Mouse (Mus musculus) megakaryocyte, adult 5-6 weeks (primary cell): Measurements from ENCODE around the gene Pmel. TPM values are rescaled to one million over a fixed set of nuclear protein-coding genes. Genes with fewer than 3 reads are reported as not detected.
A peak's percentile ranks its signal among the peaks of the same experiment; 100 is the strongest.

ENCODE experiments used
- ATAC-seq: 2 replicates; pipeline ENCODE4 v1.8.0; 2016; ENCODE audit warnings: mild to moderate bottlenecking, inconsistent platforms; ENCODE audit not compliant: poor library complexity, severe bottlenecking
- total RNA-seq, 2 experiments: library from RNA; stranded (forward) in 1 of 2; stranded (reverse) in 1 of 2; fragments of 153-499, 151-499 nt in 1 of 2; fragments of 221-1000, 200-1000 nt in 1 of 2; gene quantifications; 2 replicates each; pipeline versions ENCODE4 v1.2.3 to v1.2.4; 2015 to 2017

Gene Pmel
- 0.16 and 0.57 TPM in 2 replicates for total RNA-seq (2015)
- 0.07 and 0.73 TPM in 2 replicates for total RNA-seq (2017)

- ATAC-seq, result peak; percentile 13
These were observed at the start of gene Pmel for GRCm38 (mm10) chr10:128703895-128704294. Gene Pmel, plus strand, starts transcription at chr10:128704195.

DNA sequence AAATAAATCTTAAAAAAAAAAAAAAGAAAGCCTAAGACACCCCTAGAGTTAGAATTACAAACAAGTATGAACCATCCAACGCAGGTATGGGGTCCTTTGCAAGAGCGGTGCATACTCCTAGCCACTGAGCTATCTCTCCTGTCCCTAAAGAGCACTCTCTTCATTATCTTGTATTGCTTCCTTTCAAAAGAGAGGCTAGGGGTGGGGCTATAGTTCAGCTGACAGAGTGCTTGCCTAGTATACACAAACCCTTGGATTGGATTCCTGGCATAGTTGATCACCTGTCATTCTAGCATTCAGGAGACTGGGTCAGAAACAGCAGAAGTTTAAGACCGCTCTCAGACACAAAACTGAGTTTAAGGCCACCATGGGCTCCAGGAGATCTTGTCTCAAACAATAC, 48.7 kb upstream of the Pmel start:
- ATAC-seq, result no peak

DNA sequence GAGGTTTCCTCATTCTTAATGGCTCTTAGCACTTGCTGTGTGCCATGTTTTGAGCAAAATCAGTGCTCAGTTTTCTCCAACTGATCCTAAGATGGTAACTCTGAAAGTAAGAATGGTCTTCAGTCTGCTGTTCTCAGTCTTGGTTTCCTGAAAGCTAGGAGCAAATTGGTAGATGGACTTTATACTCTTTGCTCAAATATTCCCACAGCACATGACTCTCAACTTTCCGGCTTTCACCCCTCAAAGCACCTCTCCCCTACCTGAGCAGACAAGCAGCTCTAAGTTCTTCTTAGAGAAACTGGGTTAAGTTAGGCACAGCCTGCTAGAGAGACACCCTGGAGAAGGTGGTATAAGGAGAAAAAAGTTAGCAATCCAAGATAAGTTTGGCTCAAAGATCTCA, 47.3 kb upstream of the Pmel start:
- no peak for ATAC-seq

DNA sequence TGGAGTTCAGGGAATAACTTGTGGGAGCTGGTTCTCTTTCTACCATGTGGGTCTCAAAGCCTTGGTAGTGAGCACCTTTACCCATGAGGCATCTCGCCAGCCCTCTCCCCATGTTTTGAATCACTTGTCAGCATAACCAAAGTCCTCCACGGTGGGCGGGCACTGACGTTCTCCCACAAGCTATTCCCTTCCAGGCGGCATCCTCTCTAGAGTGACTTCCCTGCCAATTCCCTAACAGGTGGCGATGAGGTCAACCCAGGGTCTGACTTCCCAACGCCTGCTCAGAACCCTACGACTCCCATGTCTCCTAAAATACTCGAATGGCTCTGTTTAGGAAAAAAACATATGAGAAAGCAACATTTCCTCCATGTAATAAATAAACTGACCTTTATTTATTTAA, 46.2 kb upstream of the Pmel start:
- no peak for ATAC-seq

- ATAC-seq, result no peak
These were observed 44.5 kb upstream of the Pmel start for GRCm38 (mm10) chr10:128659490-128659889.

DNA sequence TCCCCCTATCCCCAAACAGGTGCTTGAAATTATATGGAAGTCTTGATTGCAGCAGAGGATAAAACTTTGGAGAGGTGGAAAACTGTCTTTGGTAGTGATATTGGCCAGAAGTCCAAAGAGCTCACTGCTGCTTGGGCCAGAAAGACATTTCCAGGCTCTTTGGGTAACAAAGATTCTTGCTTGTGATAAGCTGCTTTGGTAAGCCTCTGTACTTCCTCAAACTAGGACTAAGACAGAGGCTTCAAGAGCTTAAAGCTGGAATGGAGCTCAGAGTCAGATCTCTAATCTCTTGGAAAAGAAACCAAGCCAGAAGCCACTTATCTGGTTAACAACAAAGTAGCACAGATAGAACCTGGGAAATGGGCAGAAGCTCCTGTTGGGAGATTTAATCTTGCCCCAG, 41.5 kb upstream of the Pmel start:
- ATAC-seq, result peak; percentile 36; the same call in 1 of the 2 replicates

DNA sequence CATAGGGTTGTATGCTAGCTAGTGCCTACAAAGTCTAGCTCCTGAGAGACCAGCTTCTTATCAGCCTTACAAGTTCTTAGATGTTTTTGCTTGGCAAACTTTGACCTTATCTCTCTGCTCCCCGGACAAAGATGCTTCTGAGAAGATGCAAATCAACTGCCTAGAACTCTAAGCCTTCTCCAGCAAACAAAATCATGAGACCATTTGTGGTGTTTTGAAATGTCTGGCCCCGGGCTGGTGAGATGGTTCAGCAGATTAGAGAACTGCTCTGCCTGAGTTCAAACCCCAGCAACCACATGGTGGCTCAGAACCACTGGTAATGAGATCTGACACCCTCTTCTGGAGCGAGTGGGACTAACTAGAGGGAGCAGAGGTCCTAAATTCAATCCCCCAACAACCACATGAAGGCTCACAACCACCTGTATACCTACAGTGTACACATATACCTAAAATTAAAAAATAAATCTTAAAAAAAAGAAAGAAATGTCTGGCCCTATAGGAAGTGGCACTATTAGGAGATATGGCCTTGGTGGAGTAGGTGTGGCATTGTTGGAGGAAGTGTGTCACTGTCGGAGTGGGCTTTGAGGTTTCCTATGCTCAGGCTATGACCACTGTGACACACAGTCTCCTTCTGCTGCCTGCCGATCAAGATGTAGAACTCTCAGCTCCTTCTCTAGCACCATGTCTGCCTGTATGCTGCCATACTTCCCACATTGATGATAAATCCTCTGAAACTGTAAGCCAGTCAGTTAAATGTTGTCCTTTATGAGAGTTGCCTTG, 40.4 kb upstream of the Pmel start:
- peak; percentile 41 for ATAC-seq

DNA sequence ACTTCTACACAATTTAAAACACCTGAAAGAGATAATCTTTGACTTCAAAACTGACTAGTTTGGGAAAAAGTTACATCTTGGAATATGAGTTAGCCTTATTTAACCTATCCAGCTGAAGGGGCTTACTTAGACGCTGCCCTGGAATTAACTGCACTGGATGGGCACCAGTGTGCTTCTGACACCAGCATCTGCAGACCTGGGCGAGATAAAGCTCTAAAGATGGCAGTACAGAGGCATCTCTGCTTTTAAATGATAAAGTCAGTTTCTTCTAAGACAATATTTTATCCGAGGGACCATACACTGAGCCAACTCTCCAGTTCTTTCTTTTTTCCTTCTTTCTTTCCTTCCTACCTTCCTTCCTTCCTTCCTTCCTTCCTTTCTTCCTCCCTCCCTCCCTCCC, 39.2 kb upstream of the Pmel start:
- no peak for ATAC-seq

- no peak for ATAC-seq
These were observed 38.7 kb upstream of the Pmel start for GRCm38 (mm10) chr10:128665307-128665706.

DNA sequence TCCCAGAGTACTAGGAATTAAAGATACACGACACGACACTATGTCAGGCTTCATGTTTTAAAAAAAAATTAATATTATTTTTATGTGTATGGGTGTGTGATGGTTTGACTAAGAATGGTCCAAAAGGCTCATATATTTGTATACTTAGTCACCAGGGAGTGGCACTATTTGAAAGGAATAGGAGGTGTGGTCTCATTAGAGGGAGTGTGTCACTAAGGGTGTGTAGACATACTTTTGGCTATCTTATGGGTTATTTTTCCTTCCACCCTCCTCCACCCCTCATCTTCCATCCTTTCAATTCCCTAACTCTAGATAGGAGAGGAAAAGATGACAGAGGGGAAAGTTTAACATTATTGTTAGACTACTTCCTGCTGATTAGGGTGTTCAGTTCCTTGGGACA, 38.2 kb upstream of the Pmel start:
- ATAC-seq, result no peak

DNA sequence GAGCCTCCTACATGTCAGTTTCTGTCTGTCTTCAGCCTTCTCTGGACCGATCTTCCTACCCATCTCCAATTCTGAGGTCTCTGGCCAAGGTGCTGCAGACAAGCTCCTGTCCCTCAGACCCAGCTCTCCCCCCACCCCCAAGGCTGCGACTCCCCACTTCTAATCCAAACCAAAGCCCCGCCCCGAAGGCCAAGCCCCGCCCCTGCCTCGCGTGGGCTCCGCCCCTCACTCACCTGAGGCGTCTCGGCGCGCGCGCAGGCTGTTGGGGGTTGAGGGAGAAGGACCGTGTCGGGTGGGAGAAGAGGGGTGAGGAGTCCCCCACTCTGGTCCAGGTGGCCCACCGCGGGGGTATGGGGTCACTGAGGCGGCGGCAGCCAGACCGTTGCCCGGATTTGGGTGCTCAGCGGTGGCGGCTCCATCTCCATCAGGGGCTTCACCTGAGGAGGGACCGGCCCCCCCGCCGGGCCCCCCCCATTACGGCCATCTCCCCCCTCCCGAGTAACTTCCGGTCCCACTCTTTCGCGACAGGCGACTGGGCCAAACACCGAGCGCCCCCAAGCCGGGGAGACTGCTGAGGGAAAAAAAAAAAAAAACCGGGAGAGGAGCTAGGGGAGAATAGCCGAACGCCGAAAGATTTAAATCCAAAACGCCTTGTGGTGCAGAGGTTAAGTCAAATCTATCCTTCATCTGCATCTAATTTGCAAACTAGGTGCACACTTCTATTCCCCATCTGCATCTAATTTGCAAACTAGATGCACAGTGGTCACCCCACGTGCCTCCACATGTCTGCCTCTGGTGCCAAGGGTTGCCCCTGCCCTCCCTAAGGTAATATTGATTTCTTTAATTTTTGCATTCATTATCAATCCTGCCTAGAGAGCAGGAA, 35.0 kb upstream of the Pmel start:
- ATAC-seq, result 0 out of 2 replicates have a peak, but pooled peaks have one; percentile 6

- ATAC-seq, result no peak
These were observed 32.8 kb upstream of the Pmel start for GRCm38 (mm10) chr10:128671148-128671547.

DNA sequence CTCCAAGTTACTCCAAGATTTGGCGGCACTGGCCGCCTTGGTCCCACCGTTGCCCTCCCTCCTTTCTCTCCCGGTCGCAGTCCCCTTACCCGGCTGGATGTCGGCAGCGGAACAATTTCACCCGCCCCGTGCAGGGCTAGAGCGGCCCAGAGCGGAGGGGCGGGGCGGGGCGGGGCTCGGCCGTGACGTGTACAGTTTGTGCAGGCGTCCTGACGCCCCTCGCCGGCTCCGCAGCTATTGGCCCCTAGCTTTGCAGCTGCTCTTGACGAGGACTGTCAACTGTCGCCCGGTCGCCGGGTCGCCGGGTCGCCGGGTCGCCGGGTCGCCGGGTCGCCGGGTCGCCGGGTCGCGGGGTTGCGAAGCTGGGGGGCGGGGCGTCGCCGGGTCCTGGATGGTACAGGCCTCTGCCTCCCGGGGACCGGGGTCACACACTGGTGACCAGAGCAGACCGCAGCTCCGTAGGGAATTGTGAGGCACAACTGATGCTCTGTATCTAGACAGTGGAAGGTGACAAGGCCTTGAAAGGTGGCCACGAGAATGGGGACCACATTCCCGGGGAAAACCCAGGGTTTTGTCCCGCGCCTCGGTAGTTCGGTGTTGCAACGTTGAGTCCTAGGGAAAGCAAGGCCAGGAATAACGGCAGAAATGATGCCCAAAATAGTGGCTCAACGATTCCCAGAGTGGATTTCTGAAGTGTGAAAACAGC, 30.1 kb upstream of the Pmel start, which contains the start of gene Suox:
Suox (minus strand) TSS at position 311 of the 706 bp plus-strand sequence.
- peak; percentile 85 for ATAC-seq

DNA sequence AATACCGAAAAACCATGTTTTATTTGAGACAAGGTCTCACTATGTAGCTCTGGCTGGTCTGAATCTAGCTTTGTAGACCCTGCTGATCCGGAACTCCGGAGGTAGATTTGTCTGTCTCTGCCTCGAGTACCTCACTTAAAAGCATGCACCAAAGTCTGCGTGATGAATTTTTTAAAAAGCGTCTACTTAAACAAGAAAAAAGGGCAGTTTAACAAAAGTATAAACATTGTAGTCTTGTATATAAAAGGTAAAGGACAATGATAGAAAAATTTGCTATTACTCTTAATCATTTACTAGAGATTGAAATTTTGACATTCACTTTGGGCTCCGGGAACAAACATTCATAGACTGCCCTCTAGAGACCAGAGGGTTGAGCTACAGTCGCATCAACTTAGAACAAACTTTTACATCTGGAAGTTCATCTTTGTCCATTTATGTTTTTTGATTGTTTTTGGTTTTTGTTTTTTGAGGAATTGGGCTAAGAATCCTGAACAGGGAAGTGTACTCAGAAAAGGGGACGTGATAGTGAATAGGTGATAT, 29.5 kb upstream of the Pmel start:
- ATAC-seq, result peak; percentile 58

GRCm38 (mm10) chr10:128695411-128695991, 8.5 kb upstream of the Pmel start:
- ATAC-seq, result peak; percentile 33

DNA sequence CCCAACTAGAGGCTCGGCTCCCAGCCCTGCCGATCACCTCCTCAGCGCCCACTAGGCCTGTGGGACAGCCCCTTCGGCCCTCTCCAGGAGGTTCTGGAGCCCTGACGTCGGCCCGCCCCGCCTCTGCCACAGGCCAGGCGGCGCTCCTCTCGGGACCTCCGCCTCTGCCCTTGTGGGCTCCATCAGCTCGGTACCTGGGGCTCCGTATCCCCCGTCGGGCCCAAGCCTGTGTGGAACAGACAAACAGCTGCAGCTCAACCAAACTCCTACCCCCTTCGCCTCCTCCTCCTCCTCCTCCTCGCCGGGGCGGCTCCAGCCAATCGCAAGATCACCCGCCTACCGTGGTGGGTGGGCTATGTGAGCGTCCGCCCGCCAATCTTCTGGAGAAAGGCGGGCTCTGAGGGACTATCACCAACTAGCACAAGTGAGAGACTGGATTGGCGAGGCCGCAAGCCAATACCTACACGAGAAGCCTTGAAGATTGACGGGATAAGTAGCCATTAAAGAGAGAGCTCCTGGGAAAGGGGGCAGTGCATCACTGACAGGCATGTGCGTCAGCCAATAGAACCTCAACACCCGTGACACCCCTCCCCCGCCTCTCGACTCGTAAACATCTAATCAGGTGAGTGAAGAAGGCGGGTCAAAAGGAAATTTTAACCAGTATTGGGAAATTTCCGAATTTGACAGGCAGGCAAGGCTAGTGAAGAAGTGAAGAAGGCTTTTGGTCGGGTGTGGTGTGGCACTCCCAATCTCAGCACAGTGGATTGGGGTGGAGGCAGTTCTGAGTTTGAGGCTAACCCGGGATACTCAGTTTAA, 7.8 kb upstream of the Pmel start, which contains the start of gene Rab5b:
Rab5b (minus strand) TSS at position 273 of the 816 bp plus-strand sequence.
- peak; percentile 88 for ATAC-seq

DNA sequence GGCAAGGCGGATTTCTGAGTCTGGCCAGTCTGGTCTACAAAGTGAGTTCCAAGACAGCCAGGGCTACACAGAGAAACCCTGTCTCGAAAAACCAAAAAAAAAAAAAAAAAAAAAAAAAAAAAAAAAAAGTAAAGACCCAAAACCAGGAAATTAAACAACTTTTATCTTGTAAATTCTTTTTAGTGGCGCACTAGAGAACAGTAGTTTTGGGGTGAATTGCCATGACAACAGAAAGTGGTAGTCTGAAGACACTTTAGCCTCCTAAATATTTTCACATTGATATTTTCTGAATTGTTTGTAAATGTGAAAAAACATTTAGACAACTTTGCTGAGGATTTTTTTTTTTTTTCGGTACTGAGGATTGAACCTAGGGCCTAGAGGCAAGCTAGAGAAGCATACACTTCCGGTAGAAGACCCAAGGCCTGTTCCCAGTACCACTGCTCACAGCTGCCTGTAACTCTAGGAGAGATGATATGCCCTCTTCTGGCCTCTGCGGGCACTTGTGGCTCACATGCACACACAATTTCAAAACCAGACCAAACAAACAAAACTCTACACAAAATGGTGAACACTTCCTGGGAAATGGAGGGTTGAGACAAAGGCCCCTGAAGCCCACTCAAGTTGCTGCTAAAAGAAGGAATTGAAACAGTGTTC, 6.8 kb upstream of the Pmel start:
- no peak for ATAC-seq

DNA sequence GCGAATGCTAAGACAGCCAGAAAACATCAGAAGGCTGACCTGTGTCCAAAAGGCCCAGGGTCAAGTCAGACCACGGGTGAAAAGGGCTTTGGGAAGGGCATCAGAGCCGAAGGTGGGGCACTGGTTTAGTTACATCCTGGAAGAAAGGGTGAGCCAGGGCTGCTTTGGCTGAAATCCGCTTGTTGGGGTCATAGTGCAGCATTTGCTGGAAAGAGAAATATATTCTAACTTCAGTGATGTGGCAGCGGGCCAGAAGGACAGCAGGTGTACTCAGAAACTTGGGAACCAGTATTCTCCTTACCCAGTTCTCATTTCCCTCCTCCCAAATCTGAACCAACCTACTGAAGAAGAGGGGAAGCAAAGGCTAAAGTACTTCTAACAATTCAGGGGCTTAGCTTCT, 5.0 kb upstream of the Pmel start:
- no peak for ATAC-seq

- ATAC-seq, result no peak
These were observed 4.4 kb upstream of the Pmel start for GRCm38 (mm10) chr10:128699611-128700010.
